Comparison of ENCODE assay signal across 8 mouse cellular contexts in genomic region chr2:152827321-152828010, GRCm38 (mm10). TPM values are rescaled to one million over a fixed set of nuclear protein-coding genes. Genes with fewer than 3 reads are reported as not detected.
DNase-seq lines count a peak whose midpoint lies in the region; ATAC-seq and TF ChIP-seq lines count a peak whose summit lies in the region.

No protein-coding gene starts in this region.

- peak overlapping the region; percentile 71 for H3K4me2 ChIP-seq in heart, embryonic 16.5 days (ENCODE audit: low read depth, low read length)

- H3K9me3 ChIP-seq in E14TG2a.4 (ENCODE audit: low read length): no peaks in the 10 kb centered on the region
- no peaks in the 10 kb centered on the region for H3K9me3 ChIP-seq in heart, embryonic 16.5 days (replicated peaks; ENCODE audit: control insufficient read depth, low read length)

- ATAC-seq in heart, embryonic 16.5 days (replicated peaks; ENCODE audit: extremely low read depth, insufficient read depth, low FRiP score): no peak

- peaks cover 43% of the 10 kb centered on the region for H3K36me3 ChIP-seq in heart, adult 2 months (ENCODE audit: control insufficient read depth, insufficient read depth, low read length)
- H3K36me3 ChIP-seq in E14TG2a.4 (ENCODE audit: insufficient read depth, low read length): peaks cover 59% of the 10 kb centered on the region
- 0 out of 2 replicates have a peak, but pooled peaks cover 2% of the 10 kb centered on the region for H3K36me3 ChIP-seq in heart, embryonic 16.5 days (ENCODE audit: control insufficient read depth, insufficient read depth)

- WGBS in heart, adult 2 months: 44% methylated on average over 8 of the region's 8 CpGs
- WGBS in heart, embryonic 16.5 days: 66% methylated on average over 8 of the region's 8 CpGs

- TF ChIP-seq CTCF in heart, adult 2 months (IDR thresholded peaks at IDR 0.05): no peak
- no peak for TF ChIP-seq CTCF in E14TG2a.4 (conservative IDR thresholded peaks at IDR 0.05; ENCODE audit: low read length)

- no peak for DNase-seq in heart, adult 2 months
- no peak for DNase-seq in heart, postnatal 10 days
- peak; percentile 76 to 85 for DNase-seq in lung, adult 18-20 months
- no peak for DNase-seq in embryo, embryonic 9.5 days (ENCODE audit: extremely low spot score)
- DNase-seq in ovary, postnatal 36 days (ENCODE audit: low spot score): no peak
- no peak for DNase-seq in retina, postnatal 1 day

- peak overlapping the region; percentile 70 for H3K9ac ChIP-seq in heart, adult 2 months (ENCODE audit: low read depth, low read length)
- H3K9ac ChIP-seq in heart, embryonic 16.5 days (ENCODE audit: low read length): peak overlapping the region; percentile 94

- peaks cover 22% of the 10 kb centered on the region for H3K4me1 ChIP-seq in heart, adult 2 months (ENCODE audit: control insufficient read depth, insufficient read depth, low read length)
- H3K4me1 ChIP-seq in E14TG2a.4 (replicated peaks; ENCODE audit: low read depth, low read length): peaks cover 78% of the 10 kb centered on the region
- H3K4me1 ChIP-seq in heart, embryonic 16.5 days (ENCODE audit: control insufficient read depth, insufficient read depth, low read length): peaks cover 44% of the 10 kb centered on the region

- peaks cover 3% of the 10 kb centered on the region for H3K79me2 ChIP-seq in heart, adult 2 months (replicated peaks; ENCODE audit: control insufficient read depth, insufficient read depth, low read length)

- peak overlapping the region; percentile 82 for H3K4me3 ChIP-seq in heart, adult 2 months
- H3K4me3 ChIP-seq in E14TG2a.4 (replicated peaks; ENCODE audit: low read length): peak overlapping the region; percentile 95
- H3K4me3 ChIP-seq in heart, embryonic 16.5 days (ENCODE audit: low read length): peak overlapping the region; percentile 85

- H3K27ac ChIP-seq in heart, adult 2 months: peak overlapping the region; percentile 100
- peak overlapping the region; percentile 72; the same call in 1 of the 2 replicates for H3K27ac ChIP-seq in heart, embryonic 16.5 days (ENCODE audit: low read length)

- TF ChIP-seq POLR2A in heart, adult 2 months (IDR thresholded peaks at IDR 0.05; ENCODE audit: insufficient read depth, low read depth, low read length): no peak

- H3K27me3 ChIP-seq in heart, adult 2 months (ENCODE audit: control insufficient read depth, insufficient read depth, low read length): no peaks in the 10 kb centered on the region
- no peaks in the 10 kb centered on the region for H3K27me3 ChIP-seq in E14TG2a.4 (ENCODE audit: insufficient read depth, low read length)
- H3K27me3 ChIP-seq in heart, embryonic 16.5 days (ENCODE audit: control insufficient read depth, insufficient read depth, low read length): no peaks in the 10 kb centered on the region

- intact Hi-C loops in heart, adult 2 months (cut with DNase I): no loop called here
- intact Hi-C loops in heart, postnatal 10 days (cut with DNase I): no loop called here

- 0 out of 2 replicates have a peak, but pooled peaks have one; percentile 23 for TF ChIP-seq EP300 in heart, adult 2 months (IDR thresholded peaks at IDR 0.05; ENCODE audit: insufficient read depth, low read depth, low read length)

RNA-seq across cellular contexts. Expression of gene Bcl2l1, which starts 4.1 kb away (rescaled TPM):
- 100 to 1,000 TPM in 1 of 2 experiments, 10 to 100 TPM in 1; 51.9 to 102 TPM for total RNA-seq in heart, adult 2 months (2021)
- polyA plus RNA-seq in heart, adult 2 months (2012; rRNA removed): 48.1 and 51.2 TPM in 2 replicates
- 10 to 100 TPM; 40.0 to 72.4 TPM for total RNA-seq in heart, postnatal 10 days (2021)
- 70.5 and 74.3 TPM in 2 replicates for polyA plus RNA-seq in heart, embryonic 16.5 days (2015; fragmentation: Nextera tagmentation; extraction: Ambion mirVana)

RNA-seq across cellular contexts. Expression of gene Tpx2, which starts 20.3 kb away (rescaled TPM):
- 1 to 10 TPM in 1 of 2 experiments, under 1 TPM in 1; 0.75 to 1.1 TPM for total RNA-seq in heart, adult 2 months (2021)
- polyA plus RNA-seq in heart, adult 2 months (2012; rRNA removed): 0.18 and 0.50 TPM in 2 replicates
- total RNA-seq in heart, postnatal 10 days (2021): 10 to 100 TPM; 16.0 to 17.8 TPM
- polyA plus RNA-seq in heart, embryonic 16.5 days (2015; fragmentation: Nextera tagmentation; extraction: Ambion mirVana): 45.4 and 55.1 TPM in 2 replicates

Comparison
In these comparisons a context has a peak if more than half of its experiments do, and no peak if none do; other contexts are left out.
1. RNA of gene Tpx2, which starts 20.3 kb away (total RNA-seq): 16.0 to 17.8 TPM in heart, postnatal 10 days; 0.75 to 1.1 TPM in heart, adult 2 months; every median in the first group is over 4 times any median in the second.
2. DNase-seq: peak in lung, adult 18-20 months (2 of 2); none in heart, adult 2 months (0 of 2), heart, postnatal 10 days (0 of 2), embryo, embryonic 9.5 days (single experiment), ovary, postnatal 36 days (single experiment) and retina, postnatal 1 day (single experiment).
3. Peak in every context shown above with its lines, with median percentiles within 50 percentile points of each other: H3K4me3 ChIP-seq.